Mouse (Mus musculus): Measurements from ENCODE around the gene Zscan2. TPM values are rescaled to one million over a fixed set of nuclear protein-coding genes. Genes with fewer than 3 reads are reported as not detected.

The Zscan2 gene
- total RNA-seq, 4 experiments from 2014 or later: 4.7 to 8.1 (median 6.2) TPM

- no peak for DNase-seq (ENCODE audit: low spot score)
Observed at GRCm38 (mm10) chr7:80885666-80886065, 24.9 kb downstream of the Zscan2 start.

- no peak for DNase-seq (ENCODE audit: low spot score)
Observed at GRCm38 (mm10) chr7:80888595-80888994, 27.9 kb downstream of the Zscan2 start.

GRCm38 (mm10) chr7:80889021-80889511 lies 28.3 kb downstream of the Zscan2 start:
- DNase-seq (ENCODE audit: low spot score): no peak

- no peak for DNase-seq (ENCODE audit: low spot score)
Observed at GRCm38 (mm10) chr7:80889841-80890241, 29.1 kb downstream of the Zscan2 start.

- DNase-seq (ENCODE audit: low spot score): no peak
Observed at GRCm38 (mm10) chr7:80893086-80893752, 32.5 kb downstream of the Zscan2 start.

GRCm38 (mm10) chr7:80893753-80894129 lies 33.0 kb downstream of the Zscan2 start:
- DNase-seq (ENCODE audit: low spot score): no peak

GRCm38 (mm10) chr7:80894196-80894595 lies 33.5 kb downstream of the Zscan2 start:
- DNase-seq (ENCODE audit: low spot score): no peak

- no peak for DNase-seq (ENCODE audit: low spot score)
Observed at GRCm38 (mm10) chr7:80894815-80895519, 34.2 kb downstream of the Zscan2 start.

GRCm38 (mm10) chr7:80897134-80897533 lies 36.4 kb downstream of the Zscan2 start:
- no peak for DNase-seq (ENCODE audit: low spot score)

- DNase-seq (ENCODE audit: low spot score): no peak
Observed at GRCm38 (mm10) chr7:80897721-80898120, 37.0 kb downstream of the Zscan2 start.

GRCm38 (mm10) chr7:80900944-80901501 lies 40.3 kb downstream of the Zscan2 start, which contains the start of gene Wdr73:
TSS of gene Wdr73 (minus strand) at chr7:80901269.
- DNase-seq (ENCODE audit: low spot score): peak; percentile 86

- no peak for DNase-seq (ENCODE audit: low spot score)
Observed at GRCm38 (mm10) chr7:80901541-80902274, 41.0 kb downstream of the Zscan2 start.

GRCm38 (mm10) chr7:80903625-80904422 lies 43.1 kb downstream of the Zscan2 start:
- no peak for DNase-seq (ENCODE audit: low spot score)

GRCm38 (mm10) chr7:80904921-80905515 lies 44.3 kb downstream of the Zscan2 start, which contains the start of gene Nmb:
TSS of gene Nmb (minus strand) at chr7:80905076.
- peak; percentile 67 for DNase-seq (ENCODE audit: low spot score)

- no peak for DNase-seq (ENCODE audit: low spot score)
Observed at GRCm38 (mm10) chr7:80911053-80911452, 50.3 kb downstream of the Zscan2 start.

- no peak for DNase-seq (ENCODE audit: low spot score)
Observed at GRCm38 (mm10) chr7:80912496-80912895, 51.8 kb downstream of the Zscan2 start.

GRCm38 (mm10) chr7:80917916-80918465 lies 57.3 kb downstream of the Zscan2 start:
- no peak for DNase-seq (ENCODE audit: low spot score)

- DNase-seq (ENCODE audit: low spot score): no peak
Observed at GRCm38 (mm10) chr7:80918982-80919646, 58.4 kb downstream of the Zscan2 start.

GRCm38 (mm10) chr7:80919647-80920008 lies 58.9 kb downstream of the Zscan2 start:
- DNase-seq (ENCODE audit: low spot score): no peak

GRCm38 (mm10) chr7:80923165-80923564 lies 62.4 kb downstream of the Zscan2 start:
- no peak for DNase-seq (ENCODE audit: low spot score)

All from heart, adult 8-10 months (tissue).